Mouse (Mus musculus): Measurements from ENCODE around the gene Nsmce4a.

DNA sequence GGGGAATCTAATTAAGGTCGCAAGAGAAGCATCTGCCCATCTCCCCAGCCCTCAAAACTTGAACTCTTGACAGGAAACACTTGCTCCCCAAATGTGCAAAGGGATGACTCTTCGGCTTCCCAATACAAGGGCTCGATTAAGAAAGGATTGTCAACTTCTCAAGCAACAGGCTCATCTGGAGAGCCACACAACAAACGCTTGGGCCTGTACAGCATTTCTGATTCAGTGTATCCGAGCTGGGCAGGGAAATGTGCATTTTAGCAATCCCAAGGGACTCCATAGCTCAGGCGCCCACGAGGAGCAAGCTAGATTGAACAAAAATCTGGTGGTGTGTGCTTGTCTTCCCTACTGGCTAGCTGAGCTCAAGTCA, 26.5 kb downstream of the Nsmce4a start:
- TF ChIP-seq CTCF (IDR thresholded peaks at IDR 0.05) = no peak
- TF ChIP-seq EP300 (IDR thresholded peaks at IDR 0.05) = no peak
